Mouse (Mus musculus): ENCODE data around the gene Rab26.

Gene Rab26

GRCm38 (mm10) chr17:24548435-24548834, 14.4 kb upstream of the Rab26 start:
- peak in 1 of 2 experiments; percentile 36 for DNase-seq (ENCODE audit: low spot score in 2 of 2)

- DNase-seq (ENCODE audit: low spot score in 2 of 2) = no peak
These were observed 12.2 kb upstream of the Rab26 start for GRCm38 (mm10) chr17:24546234-24546633.

- DNase-seq (ENCODE audit: low spot score in 2 of 2) = no peak
These were observed 11.2 kb upstream of the Rab26 start for GRCm38 (mm10) chr17:24545247-24545646.

GRCm38 (mm10) chr17:24544613-24545012, 10.6 kb upstream of the Rab26 start:
- DNase-seq (ENCODE audit: low spot score in 2 of 2) = no peak

GRCm38 (mm10) chr17:24540375-24540774, 6.4 kb upstream of the Rab26 start:
- peak; percentile 55 to 61 for DNase-seq (ENCODE audit: low spot score in 2 of 2)

GRCm38 (mm10) chr17:24538950-24539349, 4.9 kb upstream of the Rab26 start:
- peak in 1 of 2 experiments; percentile 33 for DNase-seq (ENCODE audit: low spot score in 2 of 2)

GRCm38 (mm10) chr17:24537536-24537935, 3.5 kb upstream of the Rab26 start:
- no peak for DNase-seq (ENCODE audit: low spot score in 2 of 2)

- DNase-seq (ENCODE audit: low spot score in 2 of 2) = no peak
These were observed 1.3 kb upstream of the Rab26 start for GRCm38 (mm10) chr17:24535300-24535699.

GRCm38 (mm10) chr17:24533099-24533992, 664 bp downstream of the Rab26 start:
- DNase-seq (ENCODE audit: low spot score in 2 of 2) = peak; percentile 56 to 79

- no peak for DNase-seq (ENCODE audit: low spot score in 2 of 2)
These were observed 2.0 kb downstream of the Rab26 start for GRCm38 (mm10) chr17:24532045-24532444.

- no peak for DNase-seq (ENCODE audit: low spot score in 2 of 2)
These were observed 2.9 kb downstream of the Rab26 start for GRCm38 (mm10) chr17:24531064-24531463.

GRCm38 (mm10) chr17:24530361-24531050, 3.5 kb downstream of the Rab26 start:
- DNase-seq (ENCODE audit: low spot score in 2 of 2) = no peak

- no peak for DNase-seq (ENCODE audit: low spot score in 2 of 2)
These were observed 4.1 kb downstream of the Rab26 start for GRCm38 (mm10) chr17:24529883-24530282.

- DNase-seq (ENCODE audit: low spot score in 2 of 2) = peak; percentile 27 to 58
These were observed 5.0 kb downstream of the Rab26 start for GRCm38 (mm10) chr17:24529007-24529451.

GRCm38 (mm10) chr17:24528560-24528918, 5.5 kb downstream of the Rab26 start:
- peak in 1 of 2 experiments; percentile 28 for DNase-seq (ENCODE audit: low spot score in 2 of 2)

GRCm38 (mm10) chr17:24527723-24528559, 6.1 kb downstream of the Rab26 start, which contains the start of gene Traf7:
Gene Traf7, minus strand, starts transcription at chr17:24527938.
- DNase-seq (ENCODE audit: low spot score in 2 of 2) = peak; percentile 92 to 93

GRCm38 (mm10) chr17:24527315-24527714, 6.7 kb downstream of the Rab26 start:
- no peak for DNase-seq (ENCODE audit: low spot score in 2 of 2)

- no peak for DNase-seq (ENCODE audit: low spot score in 2 of 2)
These were observed 9.3 kb downstream of the Rab26 start for GRCm38 (mm10) chr17:24524734-24525133.

- no peak for DNase-seq (ENCODE audit: low spot score in 2 of 2)
These were observed 13.6 kb downstream of the Rab26 start for GRCm38 (mm10) chr17:24520450-24520849.

GRCm38 (mm10) chr17:24514270-24515257, 19.4 kb downstream of the Rab26 start:
- no peak for DNase-seq (ENCODE audit: low spot score in 2 of 2)

- no peak for DNase-seq (ENCODE audit: low spot score in 2 of 2)
These were observed 20.4 kb downstream of the Rab26 start for GRCm38 (mm10) chr17:24513609-24514008.
